Mouse (Mus musculus) forebrain, postnatal 0 days (tissue): ENCODE data around the gene Zfp975. TPM values are rescaled to one million over a fixed set of nuclear protein-coding genes. Genes with fewer than 3 reads are reported as not detected.
A peak's percentile ranks its signal among the peaks of the same experiment; 100 is the strongest.
"Not testable (repeated sequence)": the region's sequence is repeated elsewhere in the genome, so short reads cannot be mapped to it uniquely, and the experiment has no call there.

Experiments used
- ATAC-seq: fragments of 200-750 bp; cut with Nextera tagmentation; 2 replicates; pipeline ENCODE4 v1.8.0; 2017; ENCODE audit warnings: mild to moderate bottlenecking, moderate library complexity
- DNase-seq: peaks from one replicate; pipeline ENCODE4 v3.0.0-alpha.2; 2015
- H3K27ac ChIP-seq: fragments of 300-500 bp; sonication (generic); 2 replicates; pipeline ENCODE4 v1.5.1; 2014; ENCODE audit warnings: low read depth, mild to moderate bottlenecking, antibody characterized with exemption, low read length, moderate library complexity, mixed read lengths
- H3K27me3 ChIP-seq: fragments of 300-500 bp; sonication (generic); 2 replicates; pipeline ENCODE4 v1.6.1; 2014; ENCODE audit warnings: mild to moderate bottlenecking, low read length, mixed read lengths; ENCODE audit not compliant: insufficient read depth
- H3K36me3 ChIP-seq: fragments of 300-500 bp; sonication (generic); 2 replicates; pipeline ENCODE4 v1.6.1; 2014; ENCODE audit warnings: mild to moderate bottlenecking, moderate library complexity; ENCODE audit not compliant: insufficient read depth
- H3K4me1 ChIP-seq: fragments of 300-500 bp; sonication (generic); 2 replicates; pipeline ENCODE4 v1.6.1; 2014; ENCODE audit warnings: antibody characterized with exemption; ENCODE audit not compliant: insufficient read depth
- H3K4me2 ChIP-seq: fragments of 300-500 bp; sonication (generic); 2 replicates; pipeline ENCODE4 v1.6.1; 2014; ENCODE audit warnings: low read depth, mild to moderate bottlenecking, moderate library complexity
- H3K4me3 ChIP-seq: fragments of 300-500 bp; sonication (generic); 2 replicates; pipeline ENCODE4 v1.5.1; 2014; ENCODE audit warnings: low read depth, low read length, mixed read lengths
- H3K9ac ChIP-seq: fragments of 300-500 bp; sonication (generic); 2 replicates; pipeline ENCODE4 v1.6.1; 2014; ENCODE audit warnings: mild to moderate bottlenecking
- H3K9me3 ChIP-seq: fragments of 300-500 bp; sonication (generic); 2 replicates; pipeline ENCODE4 v1.6.1; 2016; ENCODE audit warnings: low read length
- CTCF ChIP-seq: sonication (generic); IDR thresholded peaks from 2 replicates; pipeline ENCODE4 v1.5.1; 2016; ENCODE audit warnings: antibody characterized with exemption, control low read depth, low read depth
- WGBS: fragments of 180-500 bp; shearing (Covaris S2); extraction: QIAGEN DNeasy Blood & Tissue Kit; methylation state at CpG from one replicate; pipeline ENCODE4 v1.1.7; 2014; 5-methylcytosine and 5-hydroxymethylcytosine counted together
- polyA plus RNA-seq: library from polyadenylated mRNA; unstranded; fragments of >200 nt; fragmentation: Nextera tagmentation; extraction: Ambion mirVana; gene quantifications from 2 replicates; pipeline ENCODE4 v1.2.1, GENCODE M21; 2015
- total RNA-seq: library from RNA; depleted of rRNA; stranded (reverse); fragments of >200 nt; gene quantifications from 2 replicates; pipeline ENCODE4 v1.2.3, GENCODE M21; 2014; rRNA removed

The Zfp975 gene
- total and polyA plus RNA-seq, 2 experiments from 2014 or later, result 6.0 to 6.7 TPM

GRCm38 (mm10) chr7:42642152-42643115 lies 50.1 kb downstream of the Zfp975 start, which contains the start of gene Zfp976:
TSS of gene Zfp976 (minus strand) at chr7:42642588.
- WGBS, result 4% methylated on average over 25 of the region's 25 CpGs
- not testable (repeated sequence) for H3K27ac ChIP-seq

GRCm38 (mm10) chr7:42631031-42631430 lies 61.5 kb downstream of the Zfp975 start:
- H3K9me3 ChIP-seq, H3K27ac ChIP-seq, H3K4me2 ChIP-seq, H3K27me3 ChIP-seq, ATAC-seq, H3K36me3 ChIP-seq, H3K4me1 ChIP-seq, DNase-seq, H3K9ac ChIP-seq, H3K4me3 ChIP-seq: not testable (repeated sequence)

More at GRCm38 (mm10) chr7:42642152-42643115, 50.1 kb downstream of the Zfp975 start, which contains the start of gene Zfp976:
- peak; percentile 99 for ATAC-seq
- DNase-seq, result peak; percentile 70
- H3K36me3 ChIP-seq, H3K9me3 ChIP-seq, H3K4me1 ChIP-seq, H3K27me3 ChIP-seq: not testable (repeated sequence)
- H3K4me2 ChIP-seq, result peak within 1 kb of the TSS; percentile 53
- peak; percentile 6; the same call in 1 of the 2 replicates for TF ChIP-seq CTCF
- H3K9ac ChIP-seq, result peak within 1 kb of the TSS; percentile 28; the same call in 1 of the 2 replicates
- H3K4me3 ChIP-seq, result peak within 1 kb of the TSS; percentile 39

Other genes starting within 250 kb of the Zfp975 start
- gene 4933421I07Rik, start 244.6 kb downstream of the Zfp975 start, total RNA-seq, result 0.23 TPM in 1 of 2 replicates, not detected in the other
- not detected in 2 replicates for gene 4933421I07Rik, start 244.6 kb downstream of the Zfp975 start, polyA plus RNA-seq
- gene Zfp141, start 187.0 kb downstream of the Zfp975 start, total RNA-seq, result 22.3 and 29.0 TPM in 2 replicates
- gene Zfp141, start 187.0 kb downstream of the Zfp975 start, polyA plus RNA-seq, result 8.4 and 9.9 TPM in 2 replicates
- not detected in 2 replicates for gene Gm21028, start 114.2 kb downstream of the Zfp975 start, total RNA-seq
- not detected in 2 replicates for gene Gm21028, start 114.2 kb downstream of the Zfp975 start, polyA plus RNA-seq
- 1.0 and 3.5 TPM in 2 replicates for gene Zfp977, start 100.2 kb downstream of the Zfp975 start, total RNA-seq
- gene Zfp977, start 100.2 kb downstream of the Zfp975 start, polyA plus RNA-seq, result 0.98 and 1.1 TPM in 2 replicates
- 2.7 TPM in 2 replicates for gene Zfp976, start 50.2 kb downstream of the Zfp975 start, total RNA-seq
- 1.8 and 2.0 TPM in 2 replicates for gene Zfp976, start 50.2 kb downstream of the Zfp975 start, polyA plus RNA-seq
- gene Gm17067, start 34.3 kb upstream of the Zfp975 start, total RNA-seq, result not detected in 2 replicates
- not detected in 2 replicates for gene Gm17067, start 34.3 kb upstream of the Zfp975 start, polyA plus RNA-seq
- gene Vmn2r62, start 100.8 kb upstream of the Zfp975 start, total RNA-seq, result not detected in 2 replicates
- gene Vmn2r62, start 100.8 kb upstream of the Zfp975 start, polyA plus RNA-seq, result not detected in 2 replicates
- gene Gm2381, start 174.5 kb upstream of the Zfp975 start, total RNA-seq, result not detected in 2 replicates
- gene Gm2381, start 174.5 kb upstream of the Zfp975 start, polyA plus RNA-seq, result not detected in 2 replicates
- gene Vmn2r63, start 241.1 kb upstream of the Zfp975 start, total RNA-seq, result not detected in 2 replicates
- gene Vmn2r63, start 241.1 kb upstream of the Zfp975 start, polyA plus RNA-seq, result not detected in 2 replicates